Mouse (Mus musculus): ENCODE results near the gene Pskh1. TPM values are rescaled to one million over a fixed set of nuclear protein-coding genes. Genes with fewer than 3 reads are reported as not detected.

The Pskh1 gene
- total and polyA plus RNA-seq, 3 experiments = 12.9 to 26.2 TPM; not detected in 1

- TF ChIP-seq UBTF (IDR thresholded peaks at IDR 0.05; ENCODE audit: borderline replicate concordance, insufficient read depth, low read depth, low read length) = no peak
- TF ChIP-seq MEF2A (IDR thresholded peaks at IDR 0.05; ENCODE audit: extremely low read depth, insufficient replicate concordance, low read depth, low read length, poor library complexity, severe bottlenecking) = no peak
- no peak for TF ChIP-seq BHLHE40 (IDR thresholded peaks at IDR 0.05; ENCODE audit: borderline replicate concordance, low read depth, low read length)
- peak; percentile 89 for TF ChIP-seq MAX (IDR thresholded peaks at IDR 0.05; ENCODE audit: low read length)
- no peak for TF ChIP-seq E2F4 (IDR thresholded peaks at IDR 0.05; ENCODE audit: borderline replicate concordance, low read depth, low read length)
- TF ChIP-seq HCFC1 (IDR thresholded peaks at IDR 0.05; ENCODE audit: low read depth, low read length) = no peak
- no peak for TF ChIP-seq USF2 (IDR thresholded peaks at IDR 0.05; ENCODE audit: borderline replicate concordance in 1 of 2, insufficient read depth in 1 of 2, low read depth in 1 of 2, low read length in 2 of 2)
- TF ChIP-seq POLR2AphosphoS2 (IDR thresholded peaks at IDR 0.05; ENCODE audit: low read length) = peak; percentile 60; the same call in 1 of the 2 replicates
- peak in 1 of 2 experiments; percentile 65; a peak in 1 of 4 replicates for TF ChIP-seq POLR2A (IDR thresholded peaks at IDR 0.05; ENCODE audit: control insufficient read depth in 1 of 2, insufficient read depth in 1 of 2, low read depth in 1 of 2, low read length in 2 of 2, poor library complexity in 1 of 2)
- peak; percentile 79 to 81 for TF ChIP-seq EP300 (IDR thresholded peaks at IDR 0.05; ENCODE audit: low read depth in 1 of 2, low read length in 2 of 2)
Measured at GRCm38 (mm10) chr8:105935105-105935504, 34.9 kb downstream of the Pskh1 start (continued).

GRCm38 (mm10) chr8:105935863-105936603 is 35.8 kb downstream of the Pskh1 start:
- peaks cover 4 to 14% of the 10 kb centered on the region in 2 experiments; a peak in 3 of 4 replicates for H3K4me1 ChIP-seq (ENCODE audit: control insufficient read depth in 1 of 2, insufficient read depth in 2 of 2, low read length in 2 of 2)

More at GRCm38 (mm10) chr8:105935863-105936603, 35.8 kb downstream of the Pskh1 start:
- TF ChIP-seq TAL1 (IDR thresholded peaks at IDR 0.05; ENCODE audit: low read length) (no peak), USF1 (IDR thresholded peaks at IDR 0.05; ENCODE audit: low read depth, low read length) (peak; percentile 86), MAZ (IDR thresholded peaks at IDR 0.05; ENCODE audit: low read depth, low read length) (0 out of 2 replicates have a peak, but pooled peaks have one; percentile 30), MYC (IDR thresholded peaks at IDR 0.05; ENCODE audit: low read depth, low read length) (0 out of 2 replicates have a peak, but pooled peaks have one; percentile 48), ETS1 (IDR thresholded peaks at IDR 0.05; ENCODE audit: low read depth, low read length) (peak; percentile 27; the same call in 1 of the 2 replicates), ZNF384 (IDR thresholded peaks at IDR 0.05; ENCODE audit: low read depth, low read length) (no peak), BHLHE40 (IDR thresholded peaks at IDR 0.05; ENCODE audit: borderline replicate concordance, low read depth, low read length) (peak; percentile 56; the same call in 1 of the 2 replicates), MAX (IDR thresholded peaks at IDR 0.05; ENCODE audit: low read length) (peak; percentile 62), ZMIZ1 (IDR thresholded peaks at IDR 0.05; ENCODE audit: low read depth, low read length) (0 out of 2 replicates have a peak, but pooled peaks have one; percentile 11), RAD21 (IDR thresholded peaks at IDR 0.05; ENCODE audit: low read depth, low read length) (no peak)
- Histone ChIP-seq H3K9ac (ENCODE audit: control insufficient read depth, low read depth, low read length, poor library complexity, severe bottlenecking) (peak overlapping the region; percentile 80), H3K4me3 (ENCODE audit: control insufficient read depth in 1 of 2, insufficient read depth in 1 of 2, low read depth in 2 of 2, low read length in 2 of 2) (peak overlapping the region; percentile 67 to 85), H3K27me3 (ENCODE audit: control insufficient read depth in 1 of 2, insufficient read depth in 2 of 2, low read length in 2 of 2) (no peaks in the 10 kb centered on the region), H3K36me3 (ENCODE audit: control insufficient read depth in 1 of 2, insufficient read depth in 2 of 2, low read length in 2 of 2) (peaks cover 0 to 13% of the 10 kb centered on the region in 2 experiments; a peak in 2 of 4 replicates), H3K79me2 (ENCODE audit: control insufficient read depth, insufficient read depth, low read length, poor library complexity) (peaks cover 10% of the 10 kb centered on the region), H3K27ac (ENCODE audit: control insufficient read depth, low read depth, low read length) (peak overlapping the region; percentile 90), H3K9me3 (replicated peaks; ENCODE audit: insufficient read depth, low read length) (no peaks in the 10 kb centered on the region)
- peak; percentile 63 for DNase-seq (ENCODE audit: low read depth, low spot score)

Measured in MEL (cell line).